Mouse (Mus musculus) splenic B cell, adult 2 months (primary cell): Measurements from ENCODE around the gene Id1.

Source experiments
- DNase-seq: peaks from one replicate; pipeline ENCODE4 v3.0.0-alpha.2; 2011; ENCODE audit warnings: low read depth, low spot score
- H3K27me3 ChIP-seq: 2 replicates; pipeline ENCODE4 v1.6.1; 2012; ENCODE audit warnings: mild to moderate bottlenecking, low read length, moderate library complexity, mixed read lengths; ENCODE audit not compliant: control insufficient read depth, poor library complexity, insufficient read depth, severe bottlenecking
- H3K36me3 ChIP-seq: 2 replicates; pipeline ENCODE4 v1.6.1; 2012; ENCODE audit warnings: mild to moderate bottlenecking, low read length, moderate library complexity, mixed read lengths; ENCODE audit not compliant: control insufficient read depth, poor library complexity, insufficient read depth, severe bottlenecking

The Id1 gene

GRCm38 (mm10) chr2:152705993-152706571, 30.0 kb upstream of the Id1 start:
- Histone ChIP-seq H3K27me3 (no peaks in the 10 kb centered on the region), H3K36me3 (peaks cover 10% of the 10 kb centered on the region)
- no peak for DNase-seq

DNA sequence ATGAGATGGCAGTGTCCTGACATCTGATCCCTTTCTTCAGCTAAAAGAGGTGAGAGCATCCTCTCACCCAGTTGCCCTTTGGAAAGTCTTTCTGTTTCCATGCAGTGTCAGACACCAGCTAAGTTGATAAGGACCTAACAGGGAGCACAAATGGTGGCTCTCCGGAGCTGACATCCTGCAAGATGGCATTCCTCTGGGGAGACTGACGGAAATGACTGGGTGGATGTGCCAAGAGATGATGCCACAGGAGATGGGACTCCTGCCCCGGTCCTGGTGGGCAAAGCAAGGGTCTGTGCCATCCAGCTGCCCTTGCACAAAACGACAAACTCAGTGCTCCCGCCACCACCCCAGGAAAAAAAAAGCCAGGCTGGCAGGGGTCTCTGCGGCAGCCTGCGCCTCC, 28.9 kb upstream of the Id1 start:
- peaks cover 10% of the 10 kb centered on the region for H3K36me3 ChIP-seq
- H3K27me3 ChIP-seq: no peaks in the 10 kb centered on the region
- no peak for DNase-seq

GRCm38 (mm10) chr2:152707627-152708026, 28.4 kb upstream of the Id1 start:
- Histone ChIP-seq H3K36me3 (peaks cover 8% of the 10 kb centered on the region), H3K27me3 (no peaks in the 10 kb centered on the region)
- DNase-seq: no peak

GRCm38 (mm10) chr2:152709066-152709465, 27.0 kb upstream of the Id1 start:
- Histone ChIP-seq H3K27me3 (no peaks in the 10 kb centered on the region), H3K36me3 (peaks cover 7% of the 10 kb centered on the region)
- DNase-seq: no peak

GRCm38 (mm10) chr2:152716241-152716772, 19.7 kb upstream of the Id1 start:
- Histone ChIP-seq H3K27me3 (no peaks in the 10 kb centered on the region), H3K36me3 (no peaks in the 10 kb centered on the region; the same call in 1 of the 2 replicates)
- DNase-seq: no peak

DNA sequence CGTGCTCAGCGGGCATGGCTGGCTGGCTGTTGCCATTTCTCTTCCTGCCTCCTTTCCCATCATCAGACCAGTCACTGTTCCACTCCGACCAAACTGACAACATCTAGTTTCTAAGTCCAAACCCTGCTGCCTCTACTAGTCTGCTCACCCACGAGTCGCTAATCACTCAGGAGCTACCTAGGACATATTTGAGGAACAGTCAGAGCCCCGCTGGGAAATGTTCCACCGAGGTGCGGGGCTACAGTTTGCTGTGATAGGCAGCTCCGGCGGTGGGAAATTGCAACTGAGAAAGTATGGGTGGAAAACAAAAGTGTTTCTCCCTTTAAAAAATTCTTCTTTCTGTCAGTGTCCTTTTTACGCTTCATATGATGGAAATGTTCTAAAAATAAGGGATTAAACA, 18.4 kb upstream of the Id1 start:
- Histone ChIP-seq H3K27me3 (no peaks in the 10 kb centered on the region), H3K36me3 (no peaks in the 10 kb centered on the region; the same call in 1 of the 2 replicates)
- DNase-seq: no peak

DNA sequence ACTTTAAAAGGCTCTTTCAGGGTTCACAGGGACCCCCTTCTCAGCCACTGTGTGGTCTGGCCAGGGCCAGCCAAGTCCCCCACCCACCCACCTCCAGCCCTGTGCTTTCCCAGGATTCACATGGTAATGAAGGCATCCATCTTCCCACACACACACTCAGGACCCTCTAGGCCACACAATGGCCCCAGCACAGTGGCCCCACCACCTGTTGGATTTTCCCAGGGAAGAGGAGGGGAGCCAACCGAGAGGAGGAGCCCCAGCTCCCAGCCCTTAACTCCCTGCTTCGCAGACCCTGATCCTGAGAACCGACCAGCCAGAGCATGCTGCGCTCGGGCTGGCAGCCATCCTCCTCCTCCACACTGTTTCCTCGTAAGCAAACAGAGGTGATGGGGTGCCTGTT, 18.0 kb upstream of the Id1 start:
- no peaks in the 10 kb centered on the region; the same call in 1 of the 2 replicates for H3K36me3 ChIP-seq
- no peak for DNase-seq
- H3K27me3 ChIP-seq: no peaks in the 10 kb centered on the region

- H3K27me3 ChIP-seq: no peaks in the 10 kb centered on the region
- no peak for DNase-seq
Observed at GRCm38 (mm10) chr2:152723651-152724331, 12.3 kb upstream of the Id1 start.

GRCm38 (mm10) chr2:152724332-152724723, 11.7 kb upstream of the Id1 start:
- H3K27me3 ChIP-seq: no peaks in the 10 kb centered on the region
- no peaks in the 10 kb centered on the region for H3K36me3 ChIP-seq
- no peak for DNase-seq

More at GRCm38 (mm10) chr2:152723651-152724331, 12.3 kb upstream of the Id1 start:
- H3K36me3 ChIP-seq: no peaks in the 10 kb centered on the region

- no peak for DNase-seq
- Histone ChIP-seq H3K27me3 (no peaks in the 10 kb centered on the region), H3K36me3 (no peaks in the 10 kb centered on the region)
Observed at GRCm38 (mm10) chr2:152725178-152725750, 10.8 kb upstream of the Id1 start.

GRCm38 (mm10) chr2:152726213-152726612, 9.8 kb upstream of the Id1 start:
- DNase-seq: no peak
- Histone ChIP-seq H3K27me3 (no peaks in the 10 kb centered on the region), H3K36me3 (no peaks in the 10 kb centered on the region)

DNA sequence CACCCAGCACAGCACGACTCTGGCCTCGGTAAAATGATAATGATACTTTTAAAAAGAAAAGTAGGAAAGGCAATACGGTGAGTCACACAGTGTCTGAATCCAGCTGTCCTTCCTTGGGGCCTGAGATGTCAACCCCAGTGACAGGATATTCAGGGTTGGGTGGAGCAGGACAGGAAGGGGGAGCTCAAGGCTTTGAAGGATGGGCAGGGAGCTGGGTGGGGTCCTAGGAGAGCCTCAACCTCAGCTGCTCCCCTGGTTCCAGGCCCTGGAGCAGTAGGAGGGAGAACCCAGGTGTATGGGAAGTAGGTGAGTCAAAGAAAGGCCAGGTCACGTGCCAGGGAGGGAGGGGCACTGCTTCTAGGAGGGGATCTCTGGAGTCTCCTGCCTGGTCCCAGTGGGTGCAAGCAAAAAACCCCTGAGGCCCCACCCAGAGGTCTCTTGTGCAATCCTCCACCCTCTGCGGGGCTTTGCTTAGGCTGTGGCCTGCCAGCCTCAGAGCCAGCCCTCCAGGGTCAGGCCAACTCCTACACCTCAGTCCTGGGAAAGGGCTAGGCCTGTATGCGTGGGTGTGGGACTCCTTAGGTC, 9.2 kb upstream of the Id1 start:
- no peak for DNase-seq

DNA sequence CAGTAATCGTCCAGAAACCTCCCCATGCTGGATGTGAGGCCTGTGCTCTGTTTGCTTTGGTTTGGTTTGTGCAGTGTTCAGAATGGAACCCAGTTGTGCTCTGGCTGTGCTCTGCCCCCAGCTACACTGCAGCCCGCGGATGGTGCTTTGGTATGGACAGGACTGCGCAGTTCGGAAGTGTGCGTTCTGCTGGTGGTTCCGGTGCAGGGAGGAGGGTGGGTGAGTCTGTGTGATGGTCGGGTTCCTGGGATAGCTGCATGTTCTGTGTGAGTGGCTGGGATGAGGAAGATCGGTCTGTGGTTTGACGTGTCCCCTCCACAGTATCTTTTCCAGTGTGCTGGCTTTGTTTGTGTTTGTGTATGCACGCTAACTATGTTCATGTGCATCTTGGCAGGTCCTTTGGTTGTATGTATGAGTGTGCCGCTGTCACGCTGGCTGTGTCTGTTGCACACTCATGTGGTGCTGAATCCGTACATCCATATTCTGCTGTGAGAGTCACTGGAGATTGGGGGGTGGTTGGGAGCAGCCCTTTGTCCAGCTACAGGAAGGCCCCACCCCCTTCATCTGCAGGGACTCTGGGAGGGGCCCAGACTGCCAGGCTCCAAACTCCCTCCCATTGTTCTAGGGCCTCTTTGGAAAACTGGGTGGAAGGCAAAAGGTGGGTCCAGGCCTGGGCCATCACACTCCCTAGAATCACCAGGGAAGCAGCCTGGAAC, 8.1 kb upstream of the Id1 start:
- no peaks in the 10 kb centered on the region for H3K27me3 ChIP-seq
- no peaks in the 10 kb centered on the region for H3K36me3 ChIP-seq
- DNase-seq: no peak

More for the DNA sequence above, 9.2 kb upstream of the Id1 start:
- no peaks in the 10 kb centered on the region for H3K27me3 ChIP-seq
- no peaks in the 10 kb centered on the region for H3K36me3 ChIP-seq

DNA sequence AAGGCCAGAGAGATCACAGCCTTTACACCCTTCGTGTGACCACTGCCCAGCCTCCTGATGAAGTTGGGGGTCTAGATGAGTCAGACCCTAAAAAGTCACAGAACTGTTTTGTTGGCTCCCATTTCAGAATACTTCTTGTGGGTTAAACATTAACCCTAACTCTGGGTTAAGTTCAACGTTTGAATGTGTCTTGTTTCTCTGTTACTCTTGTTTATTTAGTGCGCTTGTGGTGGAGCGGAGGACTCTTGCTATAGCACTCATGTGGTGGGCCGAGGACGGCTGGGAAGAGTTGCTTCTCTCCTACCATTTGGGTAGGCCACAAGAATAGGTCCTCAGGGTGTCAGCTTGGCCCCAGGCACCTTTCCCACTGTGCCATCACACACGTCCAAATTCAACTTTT, 7.5 kb upstream of the Id1 start:
- DNase-seq: no peak

More for the DNA sequence above, 7.5 kb upstream of the Id1 start:
- Histone ChIP-seq H3K27me3 (no peaks in the 10 kb centered on the region), H3K36me3 (no peaks in the 10 kb centered on the region)
